Mouse (Mus musculus): Measurements from ENCODE around the gene Chga.
A peak's percentile ranks its signal among the peaks of the same experiment; 100 is the strongest.

The Chga gene

GRCm38 (mm10) chr12:102554721-102555516 is at the start of gene Chga:
TSS of gene Chga (plus strand) at chr12:102554969.
- DNase-seq (ENCODE audit: extremely low read depth, insufficient read length, low spot score) = no peak

- DNase-seq (ENCODE audit: extremely low read depth, insufficient read length, low spot score) = no peak
These were observed 49.5 kb upstream of the Chga start for GRCm38 (mm10) chr12:102505131-102505713.

GRCm38 (mm10) chr12:102505949-102506348 is 48.8 kb upstream of the Chga start:
- no peak for DNase-seq (ENCODE audit: extremely low read depth, insufficient read length, low spot score)

GRCm38 (mm10) chr12:102511363-102511762 is 43.4 kb upstream of the Chga start:
- no peak for DNase-seq (ENCODE audit: extremely low read depth, insufficient read length, low spot score)

- no peak for DNase-seq (ENCODE audit: extremely low read depth, insufficient read length, low spot score)
These were observed 40.6 kb upstream of the Chga start for GRCm38 (mm10) chr12:102514151-102514550.

GRCm38 (mm10) chr12:102514751-102515150 is 40.0 kb upstream of the Chga start:
- DNase-seq (ENCODE audit: extremely low read depth, insufficient read length, low spot score) = no peak

- DNase-seq (ENCODE audit: extremely low read depth, insufficient read length, low spot score) = no peak
These were observed 38.6 kb upstream of the Chga start for GRCm38 (mm10) chr12:102516151-102516550.

GRCm38 (mm10) chr12:102517647-102518046 is 37.1 kb upstream of the Chga start:
- DNase-seq (ENCODE audit: extremely low read depth, insufficient read length, low spot score) = no peak

- DNase-seq (ENCODE audit: extremely low read depth, insufficient read length, low spot score) = no peak
These were observed 34.6 kb upstream of the Chga start for GRCm38 (mm10) chr12:102519929-102520720.

- DNase-seq (ENCODE audit: extremely low read depth, insufficient read length, low spot score) = no peak
These were observed 32.9 kb upstream of the Chga start for GRCm38 (mm10) chr12:102521777-102522319.

- no peak for DNase-seq (ENCODE audit: extremely low read depth, insufficient read length, low spot score)
These were observed 30.6 kb upstream of the Chga start for GRCm38 (mm10) chr12:102524216-102524615.

GRCm38 (mm10) chr12:102524760-102525159 is 30.0 kb upstream of the Chga start:
- DNase-seq (ENCODE audit: extremely low read depth, insufficient read length, low spot score) = peak; percentile 36

- DNase-seq (ENCODE audit: extremely low read depth, insufficient read length, low spot score) = no peak
These were observed 26.8 kb upstream of the Chga start for GRCm38 (mm10) chr12:102527989-102528388.

GRCm38 (mm10) chr12:102535796-102536195 is 19.0 kb upstream of the Chga start:
- no peak for DNase-seq (ENCODE audit: extremely low read depth, insufficient read length, low spot score)

GRCm38 (mm10) chr12:102540278-102540677 is 14.5 kb upstream of the Chga start:
- DNase-seq (ENCODE audit: extremely low read depth, insufficient read length, low spot score) = no peak

GRCm38 (mm10) chr12:102541168-102541567 is 13.6 kb upstream of the Chga start:
- no peak for DNase-seq (ENCODE audit: extremely low read depth, insufficient read length, low spot score)

- DNase-seq (ENCODE audit: extremely low read depth, insufficient read length, low spot score) = no peak
These were observed 9.6 kb upstream of the Chga start for GRCm38 (mm10) chr12:102545122-102545521.

GRCm38 (mm10) chr12:102550529-102550928 is 4.2 kb upstream of the Chga start:
- DNase-seq (ENCODE audit: extremely low read depth, insufficient read length, low spot score) = peak; percentile 21

GRCm38 (mm10) chr12:102551186-102551585 is 3.6 kb upstream of the Chga start:
- DNase-seq (ENCODE audit: extremely low read depth, insufficient read length, low spot score) = no peak

GRCm38 (mm10) chr12:102552001-102552400 is 2.8 kb upstream of the Chga start:
- DNase-seq (ENCODE audit: extremely low read depth, insufficient read length, low spot score) = no peak

GRCm38 (mm10) chr12:102553705-102554275 is 979 bp upstream of the Chga start:
- no peak for DNase-seq (ENCODE audit: extremely low read depth, insufficient read length, low spot score)
